In the genomic region with DNA sequence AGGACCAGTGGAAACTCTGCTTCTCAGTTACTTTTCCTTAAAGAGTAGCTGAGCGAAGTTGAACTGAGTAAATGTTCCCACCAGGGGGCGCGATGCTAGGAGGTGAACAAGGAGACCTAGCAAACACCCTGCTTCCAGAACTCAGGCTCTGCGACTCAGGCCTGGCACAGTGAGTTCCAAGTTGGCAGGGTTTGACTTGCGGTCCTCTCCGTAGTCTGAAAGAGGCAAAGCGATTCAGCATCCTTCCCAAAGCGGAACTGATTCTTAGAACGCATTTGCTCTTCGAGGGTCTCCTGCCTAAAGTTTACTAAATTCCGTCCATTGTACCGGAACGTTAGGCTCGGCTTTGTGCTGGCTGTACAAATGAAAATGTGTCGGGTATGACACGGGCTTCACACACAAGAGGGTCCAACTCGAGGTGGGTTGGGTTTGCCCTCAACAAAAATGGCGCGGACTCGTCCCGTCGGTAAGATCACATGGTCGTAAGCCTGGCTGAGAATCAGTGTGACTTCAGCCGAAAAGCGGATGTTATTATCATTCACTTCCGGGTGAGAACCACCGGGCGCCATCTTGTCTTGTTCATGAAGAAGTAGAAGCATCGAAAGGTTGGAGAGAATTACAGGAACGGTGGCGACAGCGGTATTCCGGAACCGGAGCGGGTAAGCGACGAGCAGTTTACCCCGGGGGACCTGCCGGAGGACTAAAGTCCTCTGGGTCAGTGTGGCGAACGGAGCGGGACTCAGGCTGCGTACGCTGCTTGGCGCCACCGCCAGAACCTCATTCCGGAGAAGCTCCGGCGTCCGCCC, we compare ENCODE assay signal across 8 mouse cellular contexts. TPM values are rescaled to one million over a fixed set of nuclear protein-coding genes. Genes with fewer than 3 reads are reported as not detected.
DNase-seq lines count a peak whose midpoint lies in the region; ATAC-seq lines count a peak whose summit lies in the region.

A gene (plus strand): TSS at position 103 of the 806 bp plus-strand sequence.

- WGBS in heart, embryonic 10.5 days = under 1% methylated on average over 50 of the region's 50 CpGs
- under 1% methylated on average over 50 of the region's 50 CpGs for WGBS in kidney, embryonic 15.5 days

- DNase-seq in B cell, adult 2 months = peak; percentile 90 to 92
- peak; percentile 99 for DNase-seq in brain, adult 2 months (ENCODE audit: low read depth, low spot score)
- peak; percentile 98 for DNase-seq in heart, embryonic 10.5 days (ENCODE audit: low spot score)
- peak; percentile 94 for DNase-seq in liver
- peak; percentile 91 to 97 for DNase-seq in spleen, postnatal 4 days (ENCODE audit: low spot score in 2 of 2)

- H3K9ac ChIP-seq in kidney, embryonic 15.5 days = peak within 1 kb of the TSS; percentile 95

- no peaks in the 10 kb centered on the region for H3K36me3 ChIP-seq in heart, embryonic 10.5 days
- H3K36me3 ChIP-seq in kidney, embryonic 15.5 days = no peaks in the 10 kb centered on the region

- H3K4me1 ChIP-seq in heart, embryonic 10.5 days = peaks cover 11% of the 10 kb centered on the region; the same call in 1 of the 2 replicates
- peaks cover 8% of the 10 kb centered on the region for H3K4me1 ChIP-seq in kidney, embryonic 15.5 days

- H3K4me3 ChIP-seq in heart, embryonic 10.5 days = peak within 1 kb of the TSS; percentile 94
- peak within 1 kb of the TSS; percentile 94 for H3K4me3 ChIP-seq in kidney, embryonic 15.5 days (replicated peaks)

- no peaks in the 10 kb centered on the region for H3K9me3 ChIP-seq in heart, embryonic 10.5 days
- no peaks in the 10 kb centered on the region for H3K9me3 ChIP-seq in kidney, embryonic 15.5 days (replicated peaks)

- no peaks in the 10 kb centered on the region for H3K27me3 ChIP-seq in heart, embryonic 10.5 days (ENCODE audit: insufficient read depth, poor library complexity, severe bottlenecking)
- no peaks in the 10 kb centered on the region for H3K27me3 ChIP-seq in kidney, embryonic 15.5 days

- peak; percentile 96 for ATAC-seq in erythroblast, adult 5-6 weeks (replicated peaks; ENCODE audit: low FRiP score, poor library complexity, severe bottlenecking)
- peak; percentile 98 for ATAC-seq in kidney, embryonic 15.5 days (replicated peaks; ENCODE audit: low FRiP score)
- peak; percentile 94 for ATAC-seq in monocyte, adult 5-6 weeks (replicated peaks; ENCODE audit: insufficient number of reproducible peaks, low FRiP score, low TSS enrichment, poor library complexity, severe bottlenecking)

- peak within 1 kb of the TSS; percentile 64 for H3K4me2 ChIP-seq in kidney, embryonic 15.5 days

- H3K27ac ChIP-seq in heart, embryonic 10.5 days = peak within 1 kb of the TSS; percentile 99
- peak within 1 kb of the TSS; percentile 98 for H3K27ac ChIP-seq in kidney, embryonic 15.5 days

RNA-seq across cellular contexts. Expression of the gene that starts here (rescaled TPM):
- 228 and 240 TPM in 2 replicates for total RNA-seq in erythroblast, adult 5-6 weeks (2015; ENCODE audit: low replicate concordance)
- 168 and 259 TPM in 2 replicates for total RNA-seq in erythroblast, adult 5-6 weeks (2017; ENCODE audit: low replicate concordance)
- polyA plus RNA-seq in heart, embryonic 10.5 days (2016; fragmentation: Nextera tagmentation; extraction: Ambion mirVana) = 88.8 and 103 TPM in 2 replicates
- 136 and 139 TPM in 2 replicates for polyA plus RNA-seq in kidney, embryonic 15.5 days (2015; fragmentation: Nextera tagmentation; extraction: Ambion mirVana)
- 225 to 339 TPM (median 254 TPM) in 3 replicates for total RNA-seq in monocyte, adult 5-6 weeks (2017)

Comparison
In these comparisons a context has a peak if more than half of its experiments do, and no peak if none do; other contexts are left out.
1. Peak in every context shown above with its lines: DNase-seq, ATAC-seq, H3K4me3 ChIP-seq and H3K27ac ChIP-seq.